Mouse (Mus musculus): ENCODE measurements at regions not wholly inside any gene's neighbourhood (a gene's known extent, or its start where the extent isn't known, plus 50 kb on each side); places are given as distances from the start of the nearest gene placed in this dataset.
A peak's percentile ranks its signal among the peaks of the same experiment; 100 is the strongest.

DNA sequence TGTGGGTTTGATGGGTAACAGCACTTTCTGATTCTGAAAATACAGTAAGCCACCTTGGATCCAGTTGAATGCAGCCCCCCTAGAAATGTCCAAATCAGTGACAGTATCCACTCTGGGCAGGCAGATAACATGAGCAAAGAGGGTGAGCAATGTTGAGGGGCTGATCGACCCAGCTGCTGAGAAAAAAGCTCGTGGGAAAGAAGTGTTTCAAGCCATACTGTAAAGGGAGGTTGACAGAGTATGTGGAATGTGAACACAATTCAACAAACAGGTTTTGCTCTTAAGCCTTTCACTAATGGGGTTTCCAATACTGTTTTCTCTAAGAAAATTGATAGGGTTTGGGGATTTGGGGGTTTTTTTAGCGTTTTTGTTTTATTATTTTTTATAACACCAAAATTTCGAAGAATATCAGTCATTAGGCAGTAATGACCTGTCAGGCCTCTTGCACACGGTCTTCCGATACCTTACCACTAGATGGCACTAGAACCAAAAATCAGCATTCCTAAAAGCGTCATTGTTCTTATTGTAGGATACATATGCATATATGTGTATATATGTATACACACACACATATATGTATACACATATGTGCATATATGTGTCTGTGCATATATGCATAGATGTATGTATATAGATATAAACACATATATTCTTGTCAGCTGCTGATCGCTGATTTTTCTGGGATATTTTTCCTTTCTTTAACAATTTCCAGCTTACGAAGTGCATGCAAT, 237.5 kb upstream of the Gpc5 start:
- H3K9me3 ChIP-seq (replicated peaks; ENCODE audit: control insufficient read depth, low read length): no peaks in the 10 kb centered on the region
- H3K27ac ChIP-seq (ENCODE audit: low read length): no peak overlapping the region
- no peaks in the 10 kb centered on the region for H3K4me1 ChIP-seq (ENCODE audit: control insufficient read depth, insufficient read depth, low read length)
- 24% methylated on average over 9 of the region's 9 CpGs for whole genome bisulfite sequencing
- peak; percentile 44; the same call in 1 of the 2 replicates for ATAC-seq (ENCODE audit: insufficient read depth, low FRiP score)
- H3K27me3 ChIP-seq (ENCODE audit: control insufficient read depth, insufficient read depth, low read length): no peaks in the 10 kb centered on the region
- H3K9ac ChIP-seq (ENCODE audit: low read length): no peak overlapping the region
- no peaks in the 10 kb centered on the region for H3K36me3 ChIP-seq (ENCODE audit: control insufficient read depth, insufficient read depth, low read length)
- H3K4me3 ChIP-seq (replicated peaks; ENCODE audit: low read length): no peak overlapping the region
- no peak overlapping the region for H3K4me2 ChIP-seq (ENCODE audit: low read depth, low read length)

- Histone ChIP-seq H3K4me2 (ENCODE audit: low read depth, low read length) (no peak overlapping the region), H3K4me3 (replicated peaks; ENCODE audit: low read length) (no peak overlapping the region), H3K9me3 (replicated peaks; ENCODE audit: control insufficient read depth, low read length) (no peaks in the 10 kb centered on the region), H3K27me3 (ENCODE audit: control insufficient read depth, insufficient read depth, low read length) (no peaks in the 10 kb centered on the region), H3K27ac (ENCODE audit: low read length) (no peak overlapping the region), H3K36me3 (ENCODE audit: control insufficient read depth, insufficient read depth, low read length) (no peaks in the 10 kb centered on the region), H3K4me1 (ENCODE audit: control insufficient read depth, insufficient read depth, low read length) (no peaks in the 10 kb centered on the region), H3K9ac (ENCODE audit: low read length) (no peak overlapping the region)
- WGBS: 33% methylated on average over 12 of the region's 12 CpGs
- no peak for ATAC-seq (ENCODE audit: insufficient read depth, low FRiP score)
Measured at GRCm38 (mm10) chr14:114855055-114855740, 236.8 kb upstream of the Gpc5 start.

GRCm38 (mm10) chr14:114855746-114856145, 236.3 kb upstream of the Gpc5 start:
- Histone ChIP-seq H3K9me3 (replicated peaks; ENCODE audit: control insufficient read depth, low read length) (no peaks in the 10 kb centered on the region), H3K4me2 (ENCODE audit: low read depth, low read length) (no peak overlapping the region), H3K36me3 (ENCODE audit: control insufficient read depth, insufficient read depth, low read length) (no peaks in the 10 kb centered on the region), H3K9ac (ENCODE audit: low read length) (no peak overlapping the region), H3K27me3 (ENCODE audit: control insufficient read depth, insufficient read depth, low read length) (no peaks in the 10 kb centered on the region), H3K4me3 (replicated peaks; ENCODE audit: low read length) (no peak overlapping the region), H3K27ac (ENCODE audit: low read length) (no peak overlapping the region), H3K4me1 (ENCODE audit: control insufficient read depth, insufficient read depth, low read length) (no peaks in the 10 kb centered on the region)
- no peak for ATAC-seq (ENCODE audit: insufficient read depth, low FRiP score)
- 36% methylated on average over 3 of the region's 3 CpGs for WGBS

GRCm38 (mm10) chr14:114856243-114857031, 235.6 kb upstream of the Gpc5 start:
- H3K27ac ChIP-seq (ENCODE audit: low read length): no peak overlapping the region
- no peaks in the 10 kb centered on the region for H3K36me3 ChIP-seq (ENCODE audit: control insufficient read depth, insufficient read depth, low read length)
- H3K9me3 ChIP-seq (replicated peaks; ENCODE audit: control insufficient read depth, low read length): no peaks in the 10 kb centered on the region
- no peak overlapping the region for H3K4me3 ChIP-seq (replicated peaks; ENCODE audit: low read length)
- H3K4me2 ChIP-seq (ENCODE audit: low read depth, low read length): no peak overlapping the region
- ATAC-seq (ENCODE audit: insufficient read depth, low FRiP score): no peak
- WGBS: 57% methylated on average over 18 of the region's 18 CpGs
- H3K27me3 ChIP-seq (ENCODE audit: control insufficient read depth, insufficient read depth, low read length): no peaks in the 10 kb centered on the region
- no peak overlapping the region for H3K9ac ChIP-seq (ENCODE audit: low read length)
- no peaks in the 10 kb centered on the region for H3K4me1 ChIP-seq (ENCODE audit: control insufficient read depth, insufficient read depth, low read length)

- H3K9me3 ChIP-seq (replicated peaks; ENCODE audit: control insufficient read depth, low read length): no peaks in the 10 kb centered on the region
- H3K4me2 ChIP-seq (ENCODE audit: low read depth, low read length): no peak overlapping the region
- WGBS: 13% methylated on average over 4 of the region's 4 CpGs
- no peaks in the 10 kb centered on the region for H3K36me3 ChIP-seq (ENCODE audit: control insufficient read depth, insufficient read depth, low read length)
- H3K27me3 ChIP-seq (ENCODE audit: control insufficient read depth, insufficient read depth, low read length): no peaks in the 10 kb centered on the region
- ATAC-seq (ENCODE audit: insufficient read depth, low FRiP score): no peak
- H3K9ac ChIP-seq (ENCODE audit: low read length): no peak overlapping the region
- no peak overlapping the region for H3K4me3 ChIP-seq (replicated peaks; ENCODE audit: low read length)
- H3K27ac ChIP-seq (ENCODE audit: low read length): no peak overlapping the region
- H3K4me1 ChIP-seq (ENCODE audit: control insufficient read depth, insufficient read depth, low read length): no peaks in the 10 kb centered on the region
Measured at GRCm38 (mm10) chr14:114857171-114857570, 234.8 kb upstream of the Gpc5 start.

GRCm38 (mm10) chr14:114857689-114858088, 234.3 kb upstream of the Gpc5 start:
- no peak overlapping the region for H3K27ac ChIP-seq (ENCODE audit: low read length)
- WGBS: 13% methylated on average over 7 of the region's 7 CpGs
- H3K4me1 ChIP-seq (ENCODE audit: control insufficient read depth, insufficient read depth, low read length): no peaks in the 10 kb centered on the region
- H3K9me3 ChIP-seq (replicated peaks; ENCODE audit: control insufficient read depth, low read length): no peaks in the 10 kb centered on the region
- H3K36me3 ChIP-seq (ENCODE audit: control insufficient read depth, insufficient read depth, low read length): no peaks in the 10 kb centered on the region
- no peaks in the 10 kb centered on the region for H3K27me3 ChIP-seq (ENCODE audit: control insufficient read depth, insufficient read depth, low read length)
- no peak overlapping the region for H3K4me3 ChIP-seq (replicated peaks; ENCODE audit: low read length)
- H3K9ac ChIP-seq (ENCODE audit: low read length): no peak overlapping the region
- no peak for ATAC-seq (ENCODE audit: insufficient read depth, low FRiP score)
- no peak overlapping the region for H3K4me2 ChIP-seq (ENCODE audit: low read depth, low read length)

DNA sequence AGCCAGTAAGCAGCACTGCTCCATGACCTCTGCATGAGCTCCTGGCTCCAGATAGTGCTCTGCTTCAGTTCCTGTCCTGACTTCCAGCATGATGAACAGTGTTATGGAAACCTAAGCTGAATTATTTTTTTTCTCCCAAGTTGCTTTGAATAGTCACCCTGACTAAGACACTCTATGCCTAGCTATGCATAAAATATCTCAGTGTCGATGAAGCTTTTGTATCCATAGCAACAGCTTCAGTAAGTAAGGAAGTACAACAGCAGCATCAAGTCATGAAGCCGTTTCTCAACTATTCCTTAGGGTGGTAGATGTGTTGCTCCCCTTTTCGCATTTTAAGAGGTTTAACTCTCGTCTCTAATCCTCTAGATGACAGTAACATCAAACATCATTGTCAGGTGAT, 228.4 kb upstream of the Gpc5 start:
- Histone ChIP-seq H3K9ac (ENCODE audit: low read length) (no peak overlapping the region), H3K4me1 (ENCODE audit: control insufficient read depth, insufficient read depth, low read length) (no peaks in the 10 kb centered on the region), H3K9me3 (replicated peaks; ENCODE audit: control insufficient read depth, low read length) (no peaks in the 10 kb centered on the region), H3K36me3 (ENCODE audit: control insufficient read depth, insufficient read depth, low read length) (no peaks in the 10 kb centered on the region), H3K27ac (ENCODE audit: low read length) (no peak overlapping the region), H3K27me3 (ENCODE audit: control insufficient read depth, insufficient read depth, low read length) (no peaks in the 10 kb centered on the region), H3K4me2 (ENCODE audit: low read depth, low read length) (no peak overlapping the region), H3K4me3 (replicated peaks; ENCODE audit: low read length) (no peak overlapping the region)
- no peak for ATAC-seq (ENCODE audit: insufficient read depth, low FRiP score)
- WGBS: 78% methylated on average over 4 of the region's 4 CpGs

DNA sequence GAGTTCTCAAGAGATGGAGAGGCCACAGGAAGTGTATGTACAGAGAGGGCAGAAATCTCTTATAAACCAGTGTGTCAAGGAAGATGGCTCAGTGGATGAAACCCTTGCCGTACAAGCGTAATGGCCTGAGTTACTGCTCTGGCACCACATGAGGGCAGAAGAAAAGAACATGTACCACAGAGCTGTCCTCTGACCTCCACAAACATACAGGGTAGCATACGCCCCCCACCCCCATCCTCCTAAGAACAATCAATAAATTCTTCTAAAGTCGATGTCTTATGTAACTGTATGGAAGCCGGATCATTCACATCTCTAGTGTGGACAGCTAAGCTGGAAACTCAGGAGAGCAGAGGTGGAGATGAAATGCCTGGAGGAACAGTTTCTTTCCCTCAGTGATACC, 227.9 kb upstream of the Gpc5 start:
- Histone ChIP-seq H3K4me3 (replicated peaks; ENCODE audit: low read length) (no peak overlapping the region), H3K27ac (ENCODE audit: low read length) (no peak overlapping the region), H3K36me3 (ENCODE audit: control insufficient read depth, insufficient read depth, low read length) (no peaks in the 10 kb centered on the region), H3K9me3 (replicated peaks; ENCODE audit: control insufficient read depth, low read length) (no peaks in the 10 kb centered on the region), H3K4me1 (ENCODE audit: control insufficient read depth, insufficient read depth, low read length) (no peaks in the 10 kb centered on the region), H3K9ac (ENCODE audit: low read length) (no peak overlapping the region), H3K27me3 (ENCODE audit: control insufficient read depth, insufficient read depth, low read length) (no peaks in the 10 kb centered on the region), H3K4me2 (ENCODE audit: low read depth, low read length) (no peak overlapping the region)
- WGBS: 83% methylated on average over 5 of the region's 5 CpGs
- no peak for ATAC-seq (ENCODE audit: insufficient read depth, low FRiP score)

GRCm38 (mm10) chr14:114869233-114869632, 222.8 kb upstream of the Gpc5 start:
- no peaks in the 10 kb centered on the region for H3K36me3 ChIP-seq (ENCODE audit: control insufficient read depth, insufficient read depth, low read length)
- H3K27ac ChIP-seq (ENCODE audit: low read length): no peak overlapping the region
- no peak for ATAC-seq (ENCODE audit: insufficient read depth, low FRiP score)
- no peak overlapping the region for H3K4me2 ChIP-seq (ENCODE audit: low read depth, low read length)
- no peaks in the 10 kb centered on the region for H3K4me1 ChIP-seq (ENCODE audit: control insufficient read depth, insufficient read depth, low read length)
- WGBS: 33% methylated on average over 5 of the region's 5 CpGs
- no peak overlapping the region for H3K4me3 ChIP-seq (replicated peaks; ENCODE audit: low read length)
- no peaks in the 10 kb centered on the region for H3K9me3 ChIP-seq (replicated peaks; ENCODE audit: control insufficient read depth, low read length)
- no peak overlapping the region for H3K9ac ChIP-seq (ENCODE audit: low read length)
- H3K27me3 ChIP-seq (ENCODE audit: control insufficient read depth, insufficient read depth, low read length): no peaks in the 10 kb centered on the region
